Mouse (Mus musculus) 416B (cell line): ENCODE results near the gene Tekt3.

Experiments
- DNase-seq: peaks from one replicate; pipeline ENCODE4 v3.0.0; 2011; ENCODE audit warnings: low read depth

Gene Tekt3

DNA sequence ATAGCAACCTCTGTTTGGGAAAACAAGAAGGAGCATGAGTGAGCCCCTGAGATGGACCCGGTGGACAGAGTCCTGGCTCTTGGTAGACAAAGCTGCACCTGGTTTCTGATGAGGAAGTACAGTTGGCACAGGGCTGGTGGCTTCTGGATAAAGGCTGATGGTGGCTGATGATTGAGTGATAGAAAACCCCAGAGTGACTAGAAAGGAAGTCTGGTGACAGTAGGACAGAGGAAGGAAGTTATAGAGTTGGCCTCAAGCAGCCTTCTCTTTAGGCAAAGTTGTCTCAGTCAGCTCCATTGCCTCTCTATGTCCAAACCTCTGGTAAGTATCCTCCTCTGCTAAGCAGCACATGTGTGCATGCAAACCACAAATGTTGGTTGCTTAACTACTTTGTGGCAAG is 1.5 kb upstream of the Tekt3 start:
- peak; percentile 75 for DNase-seq

DNA sequence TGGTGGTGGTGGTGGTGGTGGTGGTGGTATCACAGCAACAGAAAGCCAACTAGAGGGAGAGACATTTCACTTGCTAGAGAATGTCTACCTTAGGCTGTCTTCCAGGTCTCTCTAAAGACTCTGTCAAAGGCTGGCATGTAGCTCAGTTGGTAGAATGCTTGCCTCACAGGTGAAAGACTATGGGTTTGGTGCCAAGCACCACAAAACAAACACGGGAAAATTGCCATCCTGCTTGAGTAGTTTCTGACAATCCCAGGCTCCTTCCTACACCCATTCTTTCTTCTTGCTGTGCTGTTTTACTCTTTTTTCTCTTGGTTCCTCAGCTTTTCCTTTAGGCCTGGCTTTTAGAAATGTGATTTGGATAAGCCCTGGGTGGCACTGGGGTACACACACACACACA is 5.1 kb downstream of the Tekt3 start:
- no peak for DNase-seq

DNA sequence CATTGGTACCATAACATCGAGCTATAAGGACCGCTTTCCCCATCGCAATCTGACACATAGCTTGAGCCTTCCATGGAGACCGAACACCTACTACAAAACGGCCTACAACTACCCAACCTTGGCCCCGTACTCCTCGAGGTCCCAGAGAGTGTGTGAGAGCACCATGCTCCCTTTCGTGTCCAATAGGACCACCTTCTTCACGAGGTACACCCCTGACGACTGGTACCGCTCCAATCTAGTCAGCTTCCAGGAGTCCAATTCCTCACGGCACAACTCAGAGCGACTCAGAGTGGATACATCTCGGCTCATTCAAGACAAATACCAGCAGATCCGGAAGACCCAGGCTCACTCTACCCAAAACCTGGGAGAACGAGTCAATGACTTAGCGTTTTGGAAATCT is 8.6 kb downstream of the Tekt3 start:
- DNase-seq: no peak

DNA sequence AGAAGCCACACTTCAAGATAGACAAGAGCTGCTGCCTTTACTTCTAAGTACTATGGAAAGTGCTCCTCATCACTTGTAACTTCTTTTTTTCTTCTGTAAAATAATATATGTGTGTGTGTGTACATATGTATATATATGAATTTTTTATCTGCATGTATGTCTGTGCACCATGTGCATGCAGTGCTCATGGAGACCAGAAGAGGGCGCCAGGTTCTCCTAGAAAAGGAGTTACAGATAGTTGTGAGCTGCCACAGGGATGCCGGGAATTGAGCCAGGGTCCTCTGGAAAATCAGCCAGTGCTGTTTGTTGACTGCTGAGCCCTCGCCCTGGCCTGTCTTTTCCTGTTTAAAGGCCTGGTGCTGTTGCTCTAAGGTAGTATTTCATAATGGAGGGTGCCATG is 23.1 kb downstream of the Tekt3 start:
- no peak for DNase-seq

DNA sequence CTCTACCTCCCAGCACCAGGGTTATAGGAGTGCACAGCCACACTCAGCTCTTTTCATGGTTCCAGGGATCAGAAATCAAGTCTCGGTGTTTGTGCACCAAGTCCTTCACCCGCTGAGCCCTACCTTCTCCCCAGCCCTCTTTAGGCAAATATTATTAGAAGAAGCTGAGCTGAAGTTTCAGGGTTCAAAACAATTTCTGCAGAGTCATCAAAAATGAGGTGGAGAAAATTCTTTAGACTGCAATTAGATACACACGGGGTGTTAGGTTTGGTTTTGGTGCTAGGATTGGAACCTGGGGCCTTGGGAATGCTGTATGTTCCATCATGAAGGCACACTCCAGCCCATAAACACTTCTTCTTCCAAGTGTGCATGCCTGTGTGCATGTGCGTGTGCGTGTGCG is 27.2 kb downstream of the Tekt3 start:
- no peak for DNase-seq

DNA sequence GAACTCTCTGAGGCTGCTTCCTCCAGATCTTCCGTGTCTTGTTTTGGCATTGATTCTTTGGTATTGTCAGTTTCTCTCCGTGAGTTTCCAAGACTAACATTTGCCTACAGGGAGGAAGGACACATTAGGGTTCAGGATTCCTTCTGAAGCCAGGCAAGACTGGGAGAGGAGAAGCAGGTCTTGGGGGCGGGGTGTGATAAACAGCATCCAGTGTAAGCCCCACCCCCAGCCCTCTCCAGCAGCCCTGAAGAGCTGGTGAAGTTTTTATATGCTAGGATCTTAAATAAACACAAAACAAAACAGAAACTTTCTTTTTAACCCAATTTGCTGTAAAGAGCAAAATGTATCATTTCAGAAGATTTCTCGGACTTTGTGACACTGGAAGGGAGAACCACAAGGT is 28.8 kb downstream of the Tekt3 start:
- no peak for DNase-seq

DNA sequence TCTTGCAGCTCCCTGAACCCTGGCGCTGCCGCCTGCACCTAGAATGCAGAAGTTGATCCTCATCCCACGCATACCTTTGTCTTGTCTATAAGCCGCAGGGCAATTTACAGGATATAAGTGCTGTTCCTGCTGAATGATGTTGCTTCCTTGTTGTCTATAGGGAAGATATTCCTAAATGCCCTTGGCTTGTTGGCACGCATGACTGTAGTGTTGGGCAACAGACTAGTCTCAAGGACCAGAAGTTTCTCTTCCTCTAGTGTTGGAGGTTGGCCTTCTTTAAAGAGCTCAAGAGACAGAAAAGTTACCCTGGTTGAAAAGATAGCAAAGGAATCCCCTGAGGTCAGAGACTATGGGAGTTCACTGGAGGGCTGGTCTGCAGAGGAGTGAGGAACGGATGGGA is 29.5 kb downstream of the Tekt3 start:
- DNase-seq: no peak

DNA sequence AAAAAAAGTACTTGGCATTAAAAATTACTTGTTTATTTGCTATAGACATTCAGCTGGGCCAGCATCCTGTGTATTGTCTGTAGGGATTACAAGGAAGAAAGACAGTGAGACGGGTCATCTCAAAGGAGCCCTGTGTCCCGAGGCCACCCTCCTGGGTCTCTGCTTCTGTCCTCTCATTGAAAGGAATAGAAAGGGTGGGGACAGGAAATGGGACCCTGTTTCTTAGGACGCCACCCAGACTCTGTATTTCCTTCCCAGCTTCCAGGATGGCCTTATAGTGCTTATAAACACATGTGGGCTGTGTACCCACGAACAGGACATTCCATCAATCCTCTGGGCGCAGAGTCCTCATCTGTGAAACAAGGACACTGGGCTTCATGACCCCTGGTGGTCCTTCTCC is 30.8 kb downstream of the Tekt3 start:
- DNase-seq: no peak

DNA sequence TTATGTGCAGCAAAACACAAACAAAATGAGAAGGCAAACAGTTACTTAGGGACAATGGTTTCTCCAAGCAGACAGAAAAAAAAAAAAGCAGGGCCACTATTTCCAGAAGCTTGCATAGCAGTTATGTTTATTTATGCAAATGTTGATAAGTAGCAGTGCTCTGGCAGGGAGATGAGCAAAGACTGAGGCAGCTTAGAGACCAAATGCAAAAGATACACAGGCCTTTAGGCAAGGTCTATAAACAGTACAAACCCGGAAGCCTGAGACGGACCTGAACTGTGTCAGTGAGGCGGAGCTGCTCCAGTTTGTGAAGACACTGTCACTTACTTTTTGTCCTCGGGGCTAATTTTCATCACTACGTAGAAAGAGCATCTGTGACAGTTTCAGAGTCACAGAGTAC is 32.1 kb downstream of the Tekt3 start:
- DNase-seq: no peak

DNA sequence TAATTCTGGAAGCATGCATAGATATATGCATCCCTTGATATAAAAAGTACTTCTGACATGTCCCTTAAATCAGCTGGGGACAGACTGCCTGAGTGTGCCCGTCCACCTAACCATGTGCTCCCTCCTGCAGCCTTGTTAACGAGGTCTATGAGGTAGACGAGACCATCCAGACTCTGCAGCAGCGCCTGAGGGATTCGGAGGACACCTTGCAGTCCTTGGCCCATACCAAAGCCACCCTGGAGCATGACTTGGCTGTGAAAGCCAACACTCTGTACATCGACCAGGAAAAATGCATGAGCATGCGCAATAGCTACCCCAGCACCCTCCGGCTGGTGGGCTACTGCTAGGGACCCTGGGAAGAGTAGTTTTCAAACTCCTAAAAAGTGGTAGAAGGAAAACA is 33.0 kb downstream of the Tekt3 start:
- DNase-seq: no peak

DNA sequence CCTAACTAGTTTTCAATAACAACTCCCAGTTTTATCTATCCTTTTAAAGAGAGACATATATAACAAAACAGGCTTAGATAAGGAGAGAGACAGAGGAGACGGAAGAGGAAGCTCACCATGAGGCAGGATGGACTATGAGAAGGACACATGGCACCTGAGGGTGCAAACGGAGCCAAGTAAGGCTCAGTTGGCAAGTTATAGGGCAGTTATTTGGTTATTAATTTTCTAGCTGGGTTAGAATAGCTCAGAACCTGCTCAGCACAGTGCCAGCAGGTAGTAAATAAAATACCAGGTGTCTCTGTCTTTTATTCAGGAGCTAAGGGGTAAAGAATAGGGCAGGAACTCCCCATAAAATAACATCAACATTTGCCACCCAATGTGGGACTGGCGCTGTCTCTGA is 36.6 kb downstream of the Tekt3 start:
- DNase-seq: no peak

DNA sequence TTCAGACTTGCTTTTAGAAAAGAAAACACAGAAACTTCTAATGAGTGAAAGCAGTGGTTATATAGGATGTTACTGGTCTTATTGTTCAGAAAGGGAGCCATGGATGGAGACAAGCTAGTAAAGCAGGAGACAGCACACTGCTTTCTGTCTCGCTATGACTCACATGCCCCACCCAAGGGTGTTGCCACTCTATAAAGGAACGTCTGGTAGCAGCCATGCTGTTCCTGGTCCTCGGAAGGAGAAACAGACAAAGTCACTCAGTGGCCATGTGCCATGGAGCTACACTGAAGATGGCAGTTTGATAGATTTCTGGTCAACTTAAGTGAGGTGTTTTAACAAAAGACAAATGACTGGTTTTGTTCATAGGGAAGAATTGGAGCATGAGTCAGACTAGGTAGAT is 37.9 kb downstream of the Tekt3 start:
- no peak for DNase-seq

DNA sequence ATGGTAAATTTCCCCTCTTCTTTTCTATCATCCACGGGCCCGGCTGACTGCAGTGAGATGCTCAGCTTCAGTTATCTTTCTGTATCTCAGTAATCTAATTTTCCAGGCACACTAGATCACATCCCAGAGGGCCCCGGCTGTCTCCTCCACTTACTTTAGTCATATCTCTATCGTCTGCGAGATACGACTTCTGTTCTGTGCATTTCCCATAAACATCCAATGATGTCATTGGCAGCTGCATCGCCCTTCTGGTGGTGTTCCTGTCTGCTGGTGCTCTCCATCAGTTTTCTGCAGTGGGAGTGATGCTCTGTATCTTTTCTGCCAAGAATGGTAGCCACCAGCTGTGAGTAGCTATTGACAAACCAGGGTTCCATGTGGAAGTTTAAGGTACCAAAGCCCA is 41.8 kb downstream of the Tekt3 start:
- no peak for DNase-seq

DNA sequence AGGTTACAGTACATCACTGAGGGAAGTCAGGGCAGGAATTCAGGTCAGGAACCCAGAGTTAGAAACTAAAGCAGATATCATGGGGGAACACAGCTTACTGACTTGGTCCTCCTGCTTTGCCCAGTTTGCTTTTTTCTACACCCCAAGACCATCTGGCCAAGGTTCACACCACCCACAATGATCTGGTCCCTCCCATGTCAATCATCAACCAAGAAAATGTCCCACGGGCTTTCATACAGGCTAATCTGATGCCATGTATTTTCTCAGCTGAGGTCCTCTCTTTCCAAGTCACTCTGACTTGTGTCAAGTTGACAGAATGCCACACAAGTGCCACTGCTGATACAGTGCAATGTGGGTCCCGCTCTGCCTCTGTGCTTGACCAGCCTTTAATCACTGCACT is 42.6 kb downstream of the Tekt3 start:
- no peak for DNase-seq

DNA sequence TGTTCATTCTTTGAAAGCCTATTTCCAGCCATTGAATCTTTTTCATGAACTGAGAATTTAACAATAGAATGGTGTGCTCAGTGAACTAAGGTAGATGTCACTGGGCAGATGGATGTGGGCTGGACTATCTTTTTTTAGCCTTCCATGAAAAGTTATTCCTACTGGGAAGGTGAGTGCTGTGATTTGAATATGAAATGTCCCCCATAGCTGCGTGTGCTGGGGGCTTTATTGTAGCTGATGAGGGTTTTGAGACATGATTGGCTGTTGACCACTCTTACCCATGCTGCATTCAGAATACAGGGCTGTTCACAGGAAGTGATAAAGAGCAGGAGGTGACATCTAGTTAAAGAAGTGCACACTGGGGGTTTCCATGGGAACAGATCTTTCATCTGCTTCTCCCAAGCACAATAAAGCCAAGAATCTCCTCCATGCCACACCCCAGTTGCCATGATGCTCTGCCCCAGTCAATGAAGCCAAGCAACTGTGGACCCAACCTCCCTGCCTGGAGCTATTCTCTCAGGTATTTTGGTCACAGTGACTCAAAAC is 47.8 kb downstream of the Tekt3 start:
- no peak for DNase-seq

DNA sequence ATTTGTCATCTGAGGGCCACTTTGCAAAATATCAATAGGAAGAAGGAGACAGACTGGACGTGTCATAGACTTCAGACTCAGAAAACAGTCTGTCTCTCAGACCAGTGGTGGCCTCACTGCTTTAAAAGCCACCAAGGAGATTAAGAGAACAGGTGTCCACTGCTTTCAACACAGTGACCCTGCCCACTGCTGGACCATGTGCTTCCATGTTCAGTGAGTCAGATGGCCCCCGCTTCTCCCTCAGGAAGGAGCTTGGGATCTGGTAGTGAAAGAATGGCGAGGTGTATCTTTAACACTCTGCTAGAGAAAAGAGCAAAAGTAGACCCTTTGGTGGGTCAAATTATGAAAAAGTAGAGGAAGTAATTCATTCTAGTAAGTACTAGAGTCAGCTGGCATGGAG is 48.9 kb downstream of the Tekt3 start:
- no peak for DNase-seq

DNA sequence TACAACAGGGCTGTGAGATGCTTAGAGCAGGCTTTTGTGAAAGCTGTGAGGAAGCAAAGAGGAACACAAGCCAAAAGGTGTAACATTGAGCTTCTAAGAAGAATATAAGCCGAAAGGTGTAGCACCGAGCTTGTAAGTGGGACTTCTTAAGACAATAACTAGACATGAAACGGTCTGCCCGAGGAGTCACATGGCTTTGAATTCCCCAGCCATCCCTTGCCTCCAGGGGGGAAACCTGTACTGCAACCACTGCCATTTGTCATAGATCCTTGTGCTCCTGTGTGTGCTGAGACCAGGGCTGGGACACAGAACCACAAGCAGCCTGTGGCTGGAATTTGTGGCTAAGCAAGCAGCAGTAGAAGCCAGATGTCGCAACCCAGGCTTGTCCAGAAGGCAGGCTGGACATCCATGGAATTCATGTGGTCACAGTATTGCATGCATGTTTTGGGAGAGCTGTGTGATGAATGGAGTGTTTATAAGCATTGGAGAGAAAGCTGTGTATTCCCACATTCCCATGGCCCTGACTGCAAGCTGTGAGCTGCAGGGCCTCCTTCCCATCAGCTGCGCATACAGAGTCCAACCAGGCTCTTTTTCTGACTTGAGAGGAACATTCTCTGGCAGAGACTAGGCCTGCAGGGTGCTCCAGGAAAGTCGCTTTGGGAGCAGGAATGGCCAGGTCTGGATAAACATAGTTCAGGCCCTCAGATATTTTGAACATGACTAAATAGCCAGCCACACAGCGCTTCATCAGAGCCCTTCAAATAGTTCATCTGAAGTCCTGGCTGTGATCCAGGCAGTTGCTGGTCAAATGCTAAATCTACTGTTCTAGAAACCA is 53.6 kb downstream of the Tekt3 start:
- no peak for DNase-seq

DNA sequence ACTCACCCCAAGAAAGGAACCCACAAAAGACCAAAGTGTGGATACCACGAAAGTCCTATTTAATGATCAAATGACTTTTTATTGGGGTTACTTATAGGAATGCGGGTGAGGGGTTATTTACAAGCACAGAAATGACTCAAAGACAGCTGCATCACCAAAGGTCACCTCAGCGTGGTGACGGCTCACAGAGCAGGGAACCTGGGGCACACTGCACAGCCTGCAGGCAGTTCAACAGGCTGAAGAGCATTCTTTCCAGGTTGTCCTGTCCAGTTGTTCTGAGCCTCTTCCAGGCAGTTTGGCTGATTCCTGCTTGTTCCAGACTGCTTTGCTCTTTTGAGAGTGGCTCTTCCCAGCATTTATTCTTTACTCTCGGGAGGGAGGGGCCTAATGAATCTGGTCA is 55.2 kb downstream of the Tekt3 start:
- no peak for DNase-seq

DNA sequence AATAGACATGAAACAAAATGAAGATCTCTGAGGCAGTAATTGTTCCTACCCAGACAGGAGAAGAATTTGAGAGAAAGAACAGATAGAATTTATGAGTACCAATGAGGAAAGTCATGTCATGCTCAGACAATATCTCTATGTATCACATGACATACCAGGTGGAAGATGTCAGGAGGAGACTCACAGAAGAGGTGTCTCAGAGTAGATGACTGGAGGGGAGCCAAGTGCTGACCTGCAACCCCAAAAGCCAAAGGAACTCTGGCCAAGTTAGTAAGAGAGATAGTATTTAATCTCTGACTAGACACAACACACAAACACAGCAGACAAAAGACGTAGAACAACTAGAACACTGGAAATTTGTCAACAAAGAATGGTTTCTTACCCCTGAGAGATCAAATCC is 55.8 kb downstream of the Tekt3 start:
- no peak for DNase-seq

DNA sequence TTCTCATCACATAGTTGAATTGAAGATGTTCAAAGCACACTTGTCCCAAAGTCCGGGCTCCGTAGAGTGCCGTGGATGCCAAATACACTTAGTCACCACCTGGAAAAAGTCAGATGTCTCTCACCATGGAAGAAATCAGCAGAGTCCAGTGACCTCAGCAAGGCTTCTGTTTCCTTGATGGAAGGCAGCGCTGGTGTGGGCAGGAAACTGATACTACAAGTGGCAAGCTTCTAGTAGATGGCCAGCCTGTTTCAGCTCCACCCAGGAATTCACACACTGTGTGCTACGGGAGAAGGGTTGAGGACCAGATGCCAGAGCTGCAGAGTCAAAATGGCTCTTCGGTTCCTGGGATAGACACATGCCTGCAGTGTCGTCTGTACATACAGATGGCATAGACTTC is 58.3 kb downstream of the Tekt3 start:
- no peak for DNase-seq

DNA sequence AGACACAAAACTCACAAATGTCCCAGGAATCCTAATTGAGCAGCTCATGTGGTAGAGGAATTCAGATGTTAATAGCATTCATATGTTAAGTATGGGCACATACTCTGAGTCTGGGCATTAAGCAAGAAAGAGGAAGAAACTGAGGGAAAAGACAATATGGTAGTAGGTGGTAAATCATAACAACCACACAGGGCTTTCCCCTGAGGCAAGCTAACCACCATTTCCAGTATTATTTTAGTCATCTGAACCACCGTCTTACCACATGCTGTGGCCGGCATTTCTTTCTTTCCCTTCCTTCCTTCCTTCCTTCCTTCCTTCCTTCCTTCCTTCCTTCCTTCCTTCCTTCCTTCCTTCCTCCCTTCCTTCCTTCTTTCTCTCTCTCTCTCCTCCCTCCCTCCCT is 60.8 kb downstream of the Tekt3 start:
- DNase-seq: peak; percentile 33

DNA sequence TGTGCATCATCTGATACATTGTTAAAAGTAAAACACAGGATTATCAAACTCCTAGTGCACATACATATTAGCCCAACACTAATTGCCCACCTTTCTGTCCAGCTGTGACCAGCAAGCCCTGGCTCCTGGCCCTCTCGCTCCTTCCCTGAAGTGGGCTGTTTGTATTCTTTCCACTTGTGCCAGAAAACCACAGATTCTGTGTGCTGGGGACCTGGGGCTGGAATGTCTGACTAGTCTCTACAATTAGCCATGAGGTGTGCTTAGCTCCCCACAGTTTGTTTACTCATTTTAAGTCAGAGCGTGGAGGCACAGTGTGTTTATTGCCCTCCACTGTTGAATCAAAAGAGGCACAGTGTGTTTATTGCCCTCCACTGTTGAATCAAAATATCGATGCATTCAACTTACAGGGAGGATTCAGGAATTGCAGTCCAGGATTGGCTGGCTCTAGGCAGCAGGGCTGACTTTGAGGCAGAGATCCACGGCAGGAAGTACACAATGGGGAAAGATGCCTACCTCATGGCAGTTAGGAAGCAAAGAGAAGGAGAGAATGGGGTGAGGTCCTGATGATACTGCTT is 61.4 kb downstream of the Tekt3 start:
- DNase-seq: no peak

DNA sequence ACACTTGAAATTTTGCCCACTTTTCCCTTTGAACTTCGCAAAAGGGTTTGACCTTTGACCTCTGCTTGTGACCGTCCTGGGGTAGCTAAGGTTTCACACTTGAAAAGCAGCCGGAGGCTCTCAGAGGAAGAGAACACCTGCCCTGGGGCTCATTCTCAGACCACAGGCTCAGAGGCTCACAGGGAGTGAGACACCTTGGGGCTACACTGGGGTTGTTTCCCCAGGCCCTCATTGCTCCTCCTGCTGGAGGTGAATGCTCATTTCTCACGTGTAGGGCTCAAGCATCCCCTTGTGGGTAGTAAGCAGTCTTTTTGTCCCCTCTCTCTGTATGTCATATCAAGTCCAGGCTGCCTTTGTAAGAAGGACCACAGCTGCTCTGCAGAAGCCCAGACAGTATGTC is 62.9 kb downstream of the Tekt3 start:
- no peak for DNase-seq
